Mouse (Mus musculus): ENCODE data around the gene Prpf40b.

DNA sequence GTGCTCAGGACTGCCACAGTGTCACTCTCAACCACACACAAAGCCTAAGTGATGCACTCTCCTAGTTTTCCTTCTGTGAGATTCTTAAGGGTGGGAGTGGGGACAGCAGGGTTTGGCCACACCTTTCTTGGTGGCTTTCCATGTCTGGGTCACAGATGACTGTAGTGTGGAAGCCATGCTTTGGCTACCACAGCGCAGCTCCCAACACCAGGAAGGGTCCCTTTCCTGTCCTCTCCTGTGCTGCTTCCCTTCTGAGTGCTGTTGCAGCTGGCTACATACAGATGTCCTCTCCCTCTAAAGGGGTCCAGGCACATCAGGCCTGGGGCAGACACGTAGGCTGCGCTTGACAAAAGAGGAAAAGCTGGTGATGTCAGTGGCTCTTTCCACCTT is 38.8 kb downstream of the Prpf40b start:
- TF ChIP-seq CTCF (IDR thresholded peaks at IDR 0.05; ENCODE audit: low read depth): no peak
- TF ChIP-seq EP300 (IDR thresholded peaks at IDR 0.05; ENCODE audit: low read depth): no peak
